Mouse (Mus musculus) myocyte (in vitro differentiated cells): Measurements from ENCODE around the gene Ddc.

Source experiments
- MAX ChIP-seq: IDR thresholded peaks from one replicate; pipeline ENCODE4 v1.6.1; 2011; ENCODE audit warnings: low read depth, mild to moderate bottlenecking, control low read depth
- POLR2A ChIP-seq: IDR thresholded peaks from one replicate; pipeline ENCODE4 v1.6.1; 2011; ENCODE audit warnings: low read depth, mild to moderate bottlenecking, control low read depth, moderate library complexity; ENCODE audit not compliant: insufficient read length

DNA sequence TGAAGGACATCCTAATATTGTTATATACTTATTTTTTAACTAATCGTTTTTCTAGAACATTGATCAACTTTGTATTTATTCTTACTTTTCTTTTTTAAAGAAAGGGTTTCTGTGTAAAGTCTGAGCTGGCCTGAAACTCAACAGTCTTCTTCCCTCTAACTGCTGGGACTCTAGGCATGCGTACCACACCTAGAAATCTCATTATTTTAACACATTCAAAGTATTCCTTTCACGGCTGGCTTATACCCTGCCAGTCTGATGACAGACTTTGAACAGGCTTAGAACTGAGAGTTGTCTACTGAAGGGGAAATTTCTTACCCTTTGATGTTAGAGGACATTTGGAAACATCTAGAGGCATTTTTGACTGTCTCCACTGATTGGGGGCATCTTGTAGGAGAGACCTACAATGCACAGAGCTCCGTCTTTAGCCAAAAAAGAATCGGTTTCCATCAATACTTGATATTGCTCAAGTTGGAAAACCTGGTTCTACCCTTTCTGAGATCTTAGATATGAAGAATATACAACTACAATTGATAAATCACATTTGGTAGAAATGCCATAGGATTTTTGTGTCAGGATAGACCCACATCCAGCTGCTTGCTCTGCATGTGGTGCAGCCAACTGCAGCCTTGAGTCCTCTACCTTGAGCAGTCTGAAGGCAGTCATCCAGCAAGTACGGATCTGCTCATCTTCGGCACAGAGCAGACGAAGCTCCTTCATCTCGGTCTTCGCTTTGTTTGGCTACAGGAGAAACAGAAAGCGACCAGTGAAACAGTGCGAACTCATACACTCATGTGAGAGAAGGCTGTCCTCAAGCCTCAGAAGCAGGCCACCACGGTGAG, 45.5 kb upstream of the Ddc start:
- TF ChIP-seq MAX (no peak), POLR2A (no peak)
